Mouse (Mus musculus) kidney, postnatal 36 days (tissue): Measurements from ENCODE around the gene Armc6.
"Not testable (repeated sequence)": the region's sequence is repeated elsewhere in the genome, so short reads cannot be mapped to it uniquely, and the experiment has no call there.

ENCODE experiments used
- DNase-seq, 2 experiments: peaks; one replicate each; pipeline ENCODE4 v3.0.0; 2021 to 2022; ENCODE audit warnings: mixed read lengths in 2 of 2

The Armc6 gene

GRCm38 (mm10) chr8:70227997-70228396 is 6.3 kb downstream of the Armc6 start:
- no peak for DNase-seq

DNA sequence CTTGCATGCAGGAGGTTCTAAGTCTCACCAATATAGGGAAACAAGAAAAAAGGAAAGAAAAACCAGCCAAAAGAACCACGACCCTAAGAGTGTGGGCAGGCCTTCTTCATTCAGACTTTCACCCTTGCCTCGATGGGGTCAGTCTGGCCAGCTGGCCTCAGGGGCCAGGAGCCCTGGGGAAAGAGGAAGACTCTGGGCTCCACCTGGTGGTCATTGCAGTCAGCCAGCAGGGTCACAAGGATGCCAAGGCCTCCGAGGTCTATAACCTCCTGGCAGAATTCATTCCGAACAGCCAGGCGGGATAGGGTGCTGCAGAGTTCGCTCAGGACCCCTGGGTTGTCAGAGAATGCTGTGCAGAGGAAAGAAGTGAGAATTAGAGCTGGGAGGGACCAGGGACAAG is 10.9 kb downstream of the Armc6 start:
- DNase-seq = peak; percentile 86 to 87

DNA sequence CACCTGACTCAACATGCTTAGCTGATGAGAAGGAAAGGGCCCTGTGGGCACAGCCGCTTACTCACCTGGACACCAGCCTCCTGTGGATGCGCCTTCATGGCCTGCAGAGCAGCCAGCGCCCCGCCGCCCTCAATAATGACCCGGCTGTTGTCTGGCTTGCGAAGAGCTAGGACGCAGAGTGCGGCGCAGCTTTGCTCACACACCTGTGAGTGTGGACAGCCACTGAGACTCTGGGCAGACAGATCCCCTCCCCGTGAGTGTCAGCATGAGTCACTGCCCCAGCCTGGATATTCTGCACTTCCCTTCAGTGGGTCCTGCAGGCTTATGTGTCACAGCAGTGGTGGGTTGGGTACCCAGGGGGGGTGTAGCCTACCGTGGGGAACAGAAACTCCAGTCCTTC is 12.2 kb downstream of the Armc6 start:
- DNase-seq = no peak

GRCm38 (mm10) chr8:70220911-70221310 is 13.4 kb downstream of the Armc6 start:
- no peak for DNase-seq

DNA sequence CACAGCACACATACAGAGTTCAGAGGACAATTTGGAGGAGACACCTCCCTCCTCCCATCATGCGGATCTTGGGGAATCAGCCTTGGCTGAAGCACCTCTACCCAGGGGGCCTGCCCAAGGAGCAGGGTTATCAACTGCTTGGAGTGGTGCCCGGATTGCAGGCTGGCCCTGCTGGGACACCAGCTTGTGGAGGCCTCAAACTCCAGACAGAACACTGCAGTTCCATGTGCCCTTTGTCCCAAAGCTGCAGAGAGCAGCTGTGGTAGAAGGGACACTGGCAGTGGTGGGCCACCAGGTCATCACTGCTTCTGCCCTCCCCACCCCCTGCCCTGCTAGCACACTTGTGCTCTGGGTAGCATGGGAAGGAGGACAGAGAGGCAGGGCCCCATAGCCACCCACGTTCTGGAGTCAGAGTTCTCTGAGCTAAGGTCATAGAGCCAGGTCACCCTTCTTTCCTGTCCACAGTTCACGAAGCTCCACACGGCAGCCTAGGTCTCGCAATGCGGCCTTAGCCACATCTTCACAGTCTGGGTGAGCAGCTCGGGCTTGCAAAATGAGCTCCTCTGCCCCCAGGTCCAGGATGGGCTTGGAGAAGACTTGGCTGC is 13.9 kb downstream of the Armc6 start:
- peak; percentile 84 for DNase-seq

DNA sequence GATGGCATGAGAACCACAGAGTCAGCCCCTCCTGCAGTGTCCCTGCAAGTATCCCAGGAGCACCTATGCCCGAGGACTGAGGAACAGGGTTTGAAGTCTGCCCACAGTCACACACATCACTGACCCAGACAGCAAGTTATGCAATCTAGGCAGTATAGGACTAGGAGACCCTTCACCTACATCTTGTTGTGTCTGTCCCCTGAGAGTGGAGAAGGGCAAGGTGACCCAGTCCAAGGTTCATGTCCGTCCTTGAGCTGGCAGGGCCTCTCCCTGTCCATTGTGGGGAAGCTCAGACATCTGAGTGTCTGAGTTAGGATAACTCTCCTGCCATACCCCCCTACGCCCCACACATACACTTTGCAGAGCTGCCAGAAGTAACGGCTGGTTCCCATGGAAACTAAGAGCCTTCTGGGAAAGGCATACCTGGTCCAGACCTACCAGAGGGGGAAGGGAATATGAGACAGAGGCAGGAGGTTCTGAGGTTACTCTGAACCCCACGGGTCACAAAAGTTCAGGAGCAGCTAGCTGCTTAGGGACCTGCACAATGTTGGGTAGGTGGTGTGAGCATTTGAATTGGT is 15.1 kb downstream of the Armc6 start:
- peak; percentile 49 to 80 for DNase-seq

- peak; percentile 62 to 90 for DNase-seq
These were observed 16.8 kb downstream of the Armc6 start for GRCm38 (mm10) chr8:70217441-70217840.

DNA sequence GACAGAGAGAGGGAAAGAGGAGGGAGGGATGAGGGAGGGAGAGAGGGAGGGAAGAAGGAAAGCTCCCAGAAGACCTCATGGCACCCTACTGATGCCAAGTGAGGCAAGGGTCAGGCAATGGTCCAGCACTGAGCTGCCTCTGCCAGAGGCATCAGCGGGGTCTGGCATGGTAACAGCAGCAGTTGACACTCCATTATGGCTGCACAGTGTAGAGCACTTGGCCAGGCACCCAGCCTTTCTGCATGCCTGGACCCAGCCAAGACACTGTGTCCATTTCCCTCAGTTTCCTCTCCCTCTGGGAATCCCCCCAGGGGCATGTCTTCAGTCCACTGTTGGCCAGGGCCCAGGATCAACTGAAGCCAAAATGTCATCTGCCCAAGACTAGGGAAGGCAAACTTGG is 17.7 kb downstream of the Armc6 start:
- DNase-seq = peak; percentile 91 to 95

DNA sequence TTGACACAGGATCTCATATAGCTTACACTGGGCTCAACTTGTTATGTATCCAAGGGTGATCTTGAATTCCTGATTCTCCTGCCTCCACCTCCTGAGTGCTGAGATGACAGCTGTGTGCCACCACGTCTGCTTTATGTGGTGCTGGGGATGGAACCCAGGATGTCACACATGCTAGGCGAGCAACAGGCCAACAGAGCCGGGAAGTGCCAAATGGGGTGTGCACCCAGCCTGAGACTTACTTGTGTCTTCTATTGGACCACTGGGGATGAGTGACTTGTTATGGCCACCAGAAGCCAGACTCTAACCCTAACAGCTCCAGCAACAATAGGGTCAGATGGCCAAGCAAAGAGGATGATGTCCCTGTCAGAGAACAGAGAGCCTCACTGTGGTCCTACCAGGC is 18.1 kb downstream of the Armc6 start:
- not testable (repeated sequence) for DNase-seq

GRCm38 (mm10) chr8:70215092-70215491 is 19.2 kb downstream of the Armc6 start:
- no peak for DNase-seq

DNA sequence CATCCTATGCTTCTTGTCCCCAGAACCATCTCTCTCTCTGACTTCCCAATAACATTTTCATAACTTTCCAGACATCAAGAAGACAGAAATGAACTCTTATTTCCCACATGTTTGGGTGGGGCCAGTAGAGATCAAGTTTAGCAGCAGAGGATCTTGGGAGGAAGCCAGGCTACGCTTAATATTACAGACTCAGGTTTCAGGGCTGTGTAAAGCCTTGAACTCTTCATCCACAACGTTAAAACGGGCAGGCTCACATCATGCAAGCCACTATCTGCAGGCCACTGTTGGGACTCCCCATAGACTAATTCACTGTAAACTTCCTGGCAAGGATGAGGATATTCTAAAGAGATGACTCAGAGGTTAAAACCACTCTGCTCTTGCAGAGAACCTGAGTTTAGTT is 19.9 kb downstream of the Armc6 start:
- no peak for DNase-seq

DNA sequence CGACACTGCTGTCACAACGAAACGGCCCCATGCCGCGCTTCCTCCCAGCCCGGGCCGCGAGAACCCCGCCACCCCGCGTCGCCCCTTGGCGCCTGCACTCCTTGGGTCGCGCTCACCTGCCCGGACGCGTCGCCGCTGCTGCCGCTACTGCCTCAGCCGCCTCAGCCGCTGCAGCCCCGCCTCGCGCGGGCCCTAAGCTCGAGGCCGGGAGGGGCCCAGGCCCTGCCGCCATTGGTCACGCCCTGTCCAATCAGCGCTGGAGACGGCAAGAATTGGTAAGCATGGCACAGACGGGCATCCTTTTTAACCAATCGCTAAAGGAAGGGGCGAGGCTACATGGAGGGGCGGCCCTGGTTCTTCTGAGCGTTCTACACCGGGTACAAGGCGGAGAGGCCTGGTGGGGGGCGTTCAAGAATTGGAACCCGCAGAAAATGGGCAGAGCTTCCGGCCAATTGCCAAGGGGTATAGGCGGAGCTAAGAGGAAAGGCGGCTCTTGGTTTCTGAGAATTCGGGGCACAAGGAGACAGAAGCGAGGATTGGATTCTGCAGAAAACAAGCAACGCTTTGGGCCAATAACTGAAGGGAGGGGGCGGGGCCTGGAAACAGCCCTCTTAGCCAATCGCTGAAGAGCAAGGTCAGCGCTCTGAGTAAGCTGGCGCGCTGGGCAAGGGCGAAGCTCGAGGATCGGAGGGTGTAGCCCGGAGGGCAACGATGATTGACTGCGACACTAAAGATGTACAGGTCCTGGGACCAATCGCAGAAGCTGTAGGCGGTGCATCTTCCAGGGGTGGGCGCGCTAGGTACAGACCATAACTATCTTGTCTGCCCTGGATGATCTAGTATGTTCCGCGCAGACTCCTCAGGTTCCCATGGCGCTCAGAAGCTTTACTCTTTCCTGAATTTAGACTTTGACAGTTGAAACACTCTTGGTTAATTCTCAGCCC is 21.9 kb downstream of the Armc6 start, which contains the start of gene Slc25a42:
Gene Slc25a42, minus strand, starts transcription at position 194 of the 944 bp plus-strand sequence.
- peak; percentile 98 to 100 for DNase-seq

- peak in 1 of 2 experiments; percentile 62 for DNase-seq
These were observed 22.5 kb downstream of the Armc6 start for GRCm38 (mm10) chr8:70211726-70212111.

GRCm38 (mm10) chr8:70211275-70211674 is 23.0 kb downstream of the Armc6 start:
- DNase-seq = peak in 1 of 2 experiments; percentile 4

GRCm38 (mm10) chr8:70210538-70210937 is 23.7 kb downstream of the Armc6 start:
- peak in 1 of 2 experiments; percentile 48 for DNase-seq

DNA sequence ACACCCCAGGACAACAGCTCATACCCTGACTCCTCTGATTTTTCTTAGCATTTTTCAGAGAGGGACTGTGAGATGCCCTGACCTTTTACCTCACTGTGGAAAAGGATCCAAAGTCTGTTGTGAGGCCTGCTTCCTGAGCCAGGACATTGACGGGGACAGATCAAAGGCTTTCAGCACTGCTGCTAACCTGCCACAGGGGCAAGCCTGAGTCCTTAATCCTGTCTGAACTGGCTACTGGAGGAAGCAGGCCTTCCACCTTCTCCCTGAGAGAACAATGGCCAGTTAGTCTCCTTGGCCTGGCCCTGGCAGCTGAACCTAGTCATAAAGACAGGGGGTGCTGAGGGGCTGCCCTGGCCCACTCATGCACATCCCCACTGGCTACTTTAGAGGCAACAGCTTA is 26.1 kb downstream of the Armc6 start:
- peak; percentile 64 to 81 for DNase-seq

GRCm38 (mm10) chr8:70204757-70205156 is 29.5 kb downstream of the Armc6 start:
- DNase-seq = no peak

- DNase-seq = no peak
These were observed 31.2 kb downstream of the Armc6 start for GRCm38 (mm10) chr8:70203072-70203471.

- DNase-seq = no peak
These were observed 32.8 kb downstream of the Armc6 start for GRCm38 (mm10) chr8:70201417-70201816.

- peak; percentile 61 to 65 for DNase-seq
These were observed 34.1 kb downstream of the Armc6 start for GRCm38 (mm10) chr8:70200098-70200681.

GRCm38 (mm10) chr8:70197603-70198002 is 36.7 kb downstream of the Armc6 start:
- peak; percentile 54 to 79 for DNase-seq

- DNase-seq = no peak
These were observed 38.5 kb downstream of the Armc6 start for GRCm38 (mm10) chr8:70195762-70196161.

- DNase-seq = peak in 1 of 2 experiments; percentile 42
These were observed 40.1 kb downstream of the Armc6 start for GRCm38 (mm10) chr8:70194191-70194590.
